Mouse (Mus musculus) testis, adult 2 months (tissue): ENCODE data around the gene Usp29.

Experiments
- CTCF ChIP-seq: fragments of 200-500 bp; IDR thresholded peaks from 2 replicates; pipeline ENCODE4 v1.5.1; 2012; ENCODE audit warnings: low read depth, mild to moderate bottlenecking, inconsistent platforms, low read length, moderate library complexity; ENCODE audit not compliant: control insufficient read depth, insufficient read depth, insufficient replicate concordance
- POLR2A ChIP-seq: fragments of 200-500 bp; IDR thresholded peaks from 2 replicates; pipeline ENCODE4 v1.6.1; 2012; ENCODE audit warnings: low read depth, mild to moderate bottlenecking, inconsistent platforms, low read length, moderate library complexity; ENCODE audit not compliant: control insufficient read depth

DNA sequence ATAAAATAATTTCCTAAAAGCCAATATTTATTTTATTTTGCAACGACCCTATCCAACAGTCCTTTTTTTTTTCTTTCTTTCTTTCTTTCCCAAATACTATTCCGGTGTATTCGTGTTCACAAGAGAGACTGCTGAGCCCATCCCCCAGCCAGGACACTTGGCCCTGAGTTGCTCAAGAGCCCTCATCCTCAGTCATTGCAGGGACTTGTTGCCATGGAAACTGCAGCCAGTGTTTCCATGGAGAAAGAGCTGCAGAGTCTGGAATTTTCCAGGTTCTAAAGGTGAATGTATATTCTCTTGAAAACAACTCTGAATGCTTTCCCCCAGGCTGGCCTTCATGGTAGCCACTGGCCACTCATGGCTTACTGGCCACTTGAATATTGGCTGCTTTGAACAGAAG is 80.2 kb downstream of the Usp29 start:
- TF ChIP-seq POLR2A = no peak
- no peak for TF ChIP-seq CTCF
